In the genomic region with DNA sequence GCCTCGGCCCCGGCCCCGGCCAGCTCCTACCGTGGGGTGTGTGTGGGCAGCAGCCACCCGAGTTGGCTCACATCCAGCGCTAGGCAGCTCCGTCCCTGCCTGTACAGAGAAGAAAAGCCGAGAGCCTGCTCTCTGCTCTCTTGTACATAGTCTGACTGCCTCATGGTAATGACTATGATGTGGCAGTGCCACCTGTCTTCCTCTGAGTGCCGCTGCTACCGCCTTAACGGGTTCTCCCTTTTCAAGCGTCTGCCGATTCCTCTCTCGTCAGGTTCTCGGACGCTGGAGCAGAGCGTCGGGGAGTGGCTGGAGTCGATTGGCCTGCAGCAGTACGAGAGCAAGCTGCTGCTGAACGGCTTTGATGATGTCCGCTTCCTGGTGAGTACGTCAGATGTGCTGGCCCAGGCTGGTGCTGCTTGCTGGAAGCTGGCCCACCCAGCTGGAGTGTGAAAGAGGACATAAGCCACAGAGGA, we compare ENCODE assay signal across 8 mouse cellular contexts. TPM values are rescaled to one million over a fixed set of nuclear protein-coding genes. Genes with fewer than 3 reads are reported as not detected.
DNase-seq lines count a peak whose midpoint lies in the region; ATAC-seq and TF ChIP-seq lines count a peak whose summit lies in the region.

No protein-coding gene starts in this region.

- H3K4me2 ChIP-seq in kidney, postnatal 0 days (ENCODE audit: low read length), result no peak overlapping the region
- no peak overlapping the region for H3K4me2 ChIP-seq in embryonic facial prominence, embryonic 13.5 days
- H3K4me2 ChIP-seq in hindbrain, postnatal 0 days (ENCODE audit: low read depth, low read length), result peak overlapping the region; percentile 54
- H3K4me2 ChIP-seq in lung, postnatal 0 days (replicated peaks; ENCODE audit: low read depth, low read length), result no peak overlapping the region

- no peaks in the 10 kb centered on the region for H3K9me3 ChIP-seq in kidney, postnatal 0 days (replicated peaks; ENCODE audit: low read length)
- no peaks in the 10 kb centered on the region for H3K9me3 ChIP-seq in embryonic facial prominence, embryonic 13.5 days
- H3K9me3 ChIP-seq in hindbrain, postnatal 0 days (ENCODE audit: low read length), result no peaks in the 10 kb centered on the region
- no peaks in the 10 kb centered on the region for H3K9me3 ChIP-seq in lung, postnatal 0 days (ENCODE audit: low read length)

- 0 out of 2 replicates have a peak overlapping the region, but pooled peaks have one; percentile 14 for H3K9ac ChIP-seq in kidney, postnatal 0 days (ENCODE audit: low read depth, low read length)
- peak overlapping the region; percentile 36 for H3K9ac ChIP-seq in embryonic facial prominence, embryonic 13.5 days
- H3K9ac ChIP-seq in hindbrain, postnatal 0 days (replicated peaks; ENCODE audit: low read length), result peak overlapping the region; percentile 55
- H3K9ac ChIP-seq in lung, postnatal 0 days (replicated peaks; ENCODE audit: low read depth), result 0 out of 2 replicates have a peak overlapping the region, but pooled peaks have one; percentile 1

- TF ChIP-seq CTCF in kidney, postnatal 0 days (IDR thresholded peaks at IDR 0.05; ENCODE audit: low read depth), result peak; percentile 59
- TF ChIP-seq CTCF in hindbrain, postnatal 0 days (IDR thresholded peaks at IDR 0.05; ENCODE audit: low read depth), result peak; percentile 80
- TF ChIP-seq CTCF in lung, postnatal 0 days (IDR thresholded peaks at IDR 0.05), result peak; percentile 71

- no peak for DNase-seq in kidney, postnatal 0 days (ENCODE audit: low spot score)
- DNase-seq in kidney, adult 8-10 months, result no peak
- peak; percentile 84 for DNase-seq in hindbrain, postnatal 0 days (ENCODE audit: low spot score)
- peak; percentile 83 for DNase-seq in lung, postnatal 0 days (ENCODE audit: low spot score)
- DNase-seq in right cerebral cortex, postnatal 4 days, result peak; percentile 59
- no peak for DNase-seq in spleen, adult 12 weeks (ENCODE audit: low spot score)
- DNase-seq in spleen, adult 18-20 months, result no peak

- 0 out of 2 replicates have a peak, but pooled peaks have one; percentile 11 for TF ChIP-seq EP300 in lung, postnatal 0 days (IDR thresholded peaks at IDR 0.05)

- WGBS in kidney, postnatal 0 days, result 48% methylated on average over 23 of the region's 23 CpGs
- WGBS in embryonic facial prominence, embryonic 13.5 days, result 65% methylated on average over 23 of the region's 23 CpGs
- 4% methylated on average over 23 of the region's 23 CpGs for WGBS in hindbrain, postnatal 0 days
- WGBS in lung, postnatal 0 days, result 18% methylated on average over 23 of the region's 23 CpGs

- no peak overlapping the region for H3K4me3 ChIP-seq in kidney, postnatal 0 days (replicated peaks; ENCODE audit: low read depth, low read length)
- no peak overlapping the region for H3K4me3 ChIP-seq in embryonic facial prominence, embryonic 13.5 days
- peak overlapping the region; percentile 27 for H3K4me3 ChIP-seq in hindbrain, postnatal 0 days (ENCODE audit: low read length)
- no peak overlapping the region for H3K4me3 ChIP-seq in lung, postnatal 0 days (ENCODE audit: low read depth, low read length)

- peaks cover 28% of the 10 kb centered on the region; the same call in 1 of the 2 replicates for H3K36me3 ChIP-seq in kidney, postnatal 0 days (ENCODE audit: insufficient read depth, low read length)
- peaks cover 67% of the 10 kb centered on the region for H3K36me3 ChIP-seq in embryonic facial prominence, embryonic 13.5 days
- H3K36me3 ChIP-seq in hindbrain, postnatal 0 days (ENCODE audit: insufficient read depth, low read length), result peaks cover 5% of the 10 kb centered on the region; the same call in 1 of the 2 replicates
- H3K36me3 ChIP-seq in lung, postnatal 0 days (ENCODE audit: insufficient read depth, low read length), result peaks cover 23% of the 10 kb centered on the region

- H3K27ac ChIP-seq in kidney, postnatal 0 days, result no peak overlapping the region
- H3K27ac ChIP-seq in embryonic facial prominence, embryonic 13.5 days, result no peak overlapping the region
- peak overlapping the region; percentile 76 for H3K27ac ChIP-seq in hindbrain, postnatal 0 days
- H3K27ac ChIP-seq in lung, postnatal 0 days (ENCODE audit: low read length), result peak overlapping the region; percentile 29

- ATAC-seq in kidney, postnatal 0 days (replicated peaks; ENCODE audit: low FRiP score, low read depth), result peak; percentile 62; the same call in 1 of the 2 replicates
- ATAC-seq in embryonic facial prominence, embryonic 13.5 days (ENCODE audit: insufficient number of reproducible peaks, insufficient read depth, low FRiP score, low TSS enrichment, low read depth), result no peak
- peak; percentile 81 for ATAC-seq in hindbrain, postnatal 0 days
- peak; percentile 84 for ATAC-seq in lung, postnatal 0 days

- H3K4me1 ChIP-seq in kidney, postnatal 0 days (replicated peaks; ENCODE audit: insufficient read depth, low read length), result no peaks in the 10 kb centered on the region
- H3K4me1 ChIP-seq in embryonic facial prominence, embryonic 13.5 days, result peaks cover 19% of the 10 kb centered on the region
- H3K4me1 ChIP-seq in hindbrain, postnatal 0 days (ENCODE audit: insufficient read depth, low read length), result peaks cover 27% of the 10 kb centered on the region
- H3K4me1 ChIP-seq in lung, postnatal 0 days (ENCODE audit: insufficient read depth, low read depth, low read length), result peaks cover 6% of the 10 kb centered on the region

- no peaks in the 10 kb centered on the region for H3K27me3 ChIP-seq in kidney, postnatal 0 days (ENCODE audit: insufficient read depth, low read length)
- no peaks in the 10 kb centered on the region for H3K27me3 ChIP-seq in embryonic facial prominence, embryonic 13.5 days
- H3K27me3 ChIP-seq in hindbrain, postnatal 0 days (ENCODE audit: insufficient read depth, low read length), result no peaks in the 10 kb centered on the region
- no peaks in the 10 kb centered on the region for H3K27me3 ChIP-seq in lung, postnatal 0 days (replicated peaks; ENCODE audit: insufficient read depth, low read length)

RNA-seq across cellular contexts. Expression of gene Tcp11, which starts 38.1 kb away (rescaled TPM):
- polyA plus RNA-seq in kidney, postnatal 0 days (2015; fragmentation: Nextera tagmentation; extraction: Ambion mirVana), result 5.8 TPM in 2 replicates
- polyA plus RNA-seq in embryonic facial prominence, embryonic 13.5 days (2015; fragmentation: Nextera tagmentation; extraction: Ambion mirVana), result 1.9 and 2.1 TPM in 2 replicates
- 2.9 and 3.6 TPM in 2 replicates for total RNA-seq in hindbrain, postnatal 0 days (2014; rRNA removed)
- 1.9 and 2.0 TPM in 2 replicates for polyA plus RNA-seq in hindbrain, postnatal 0 days (2015; fragmentation: Nextera tagmentation; extraction: Ambion mirVana)
- polyA plus RNA-seq in lung, postnatal 0 days (2015; fragmentation: Nextera tagmentation; extraction: Ambion mirVana), result 6.0 and 7.1 TPM in 2 replicates

Comparison
In these comparisons a context has a peak if more than half of its experiments do, and no peak if none do; other contexts are left out.
1. DNase-seq: peak in hindbrain, postnatal 0 days (single experiment), lung, postnatal 0 days (single experiment) and right cerebral cortex, postnatal 4 days (single experiment); none in kidney, postnatal 0 days (single experiment), kidney, adult 8-10 months (0 of 2), spleen, adult 12 weeks (single experiment) and spleen, adult 18-20 months (0 of 2).
2. H3K27ac ChIP-seq: peak in hindbrain, postnatal 0 days (single experiment) and lung, postnatal 0 days (single experiment); none in kidney, postnatal 0 days (single experiment) and embryonic facial prominence, embryonic 13.5 days (single experiment).
3. H3K9ac ChIP-seq: peak in every context shown above with its lines; median percentile 55 in hindbrain, postnatal 0 days; 36 in embryonic facial prominence, embryonic 13.5 days; 14 in kidney, postnatal 0 days; 1 in lung, postnatal 0 days.
4. Peak in every context shown above with its lines, with median percentiles within 50 percentile points of each other: CTCF ChIP-seq.